Mouse (Mus musculus) heart, embryonic 16.5 days (tissue): ENCODE results near the gene Cmtm1. TPM values are rescaled to one million over a fixed set of nuclear protein-coding genes. Genes with fewer than 3 reads are reported as not detected.
"Not testable (repeated sequence)": the region's sequence is repeated elsewhere in the genome, so short reads cannot be mapped to it uniquely, and the experiment has no call there.

ENCODE experiments used
- ATAC-seq: fragments of 200-750 bp; cut with Nextera tagmentation; replicated peaks from 2 replicates; pipeline ENCODE4 v1.8.0; 2017; ENCODE audit warnings: moderate number of reproducible peaks; ENCODE audit not compliant: insufficient read depth, low FRiP score; ENCODE audit errors: extremely low read depth
- H3K27ac ChIP-seq: fragments of 300-500 bp; sonication (generic); 2 replicates; pipeline ENCODE4 v1.5.1; 2014; ENCODE audit warnings: mild to moderate bottlenecking, low read length, control low read depth, moderate library complexity
- H3K27me3 ChIP-seq: fragments of 300-500 bp; sonication (generic); 2 replicates; pipeline ENCODE4 v1.6.1; 2014; ENCODE audit warnings: low read length, mixed read lengths; ENCODE audit not compliant: control insufficient read depth, insufficient read depth
- H3K36me3 ChIP-seq: fragments of 300-500 bp; sonication (generic); 2 replicates; pipeline ENCODE4 v1.6.1; 2014; ENCODE audit not compliant: control insufficient read depth, insufficient read depth
- H3K4me1 ChIP-seq: fragments of 300-500 bp; sonication (generic); 2 replicates; pipeline ENCODE4 v1.6.1; 2014; ENCODE audit warnings: low read length, mixed read lengths; ENCODE audit not compliant: control insufficient read depth, insufficient read depth
- H3K4me2 ChIP-seq: fragments of 300-500 bp; sonication (generic); 2 replicates; pipeline ENCODE4 v1.6.1; 2014; ENCODE audit warnings: low read depth, mild to moderate bottlenecking, control low read depth, low read length
- H3K4me3 ChIP-seq: fragments of 300-500 bp; sonication (generic); 2 replicates; pipeline ENCODE4 v1.5.1; 2014; ENCODE audit warnings: mild to moderate bottlenecking, control low read depth, low read length
- H3K9ac ChIP-seq: fragments of 300-500 bp; sonication (generic); 2 replicates; pipeline ENCODE4 v1.6.1; 2014; ENCODE audit warnings: low read length, control low read depth
- H3K9me3 ChIP-seq: fragments of 300-500 bp; sonication (generic); replicated peaks from 2 replicates; pipeline ENCODE4 v1.6.1; 2016; ENCODE audit warnings: low read length; ENCODE audit not compliant: control insufficient read depth
- WGBS: fragments of 180-500 bp; shearing (Covaris S2); extraction: QIAGEN DNeasy Blood & Tissue Kit; methylation state at CpG from one replicate; pipeline ENCODE4 v1.1.7; 2014; 5-methylcytosine and 5-hydroxymethylcytosine counted together
- polyA plus RNA-seq: library from polyadenylated mRNA; unstranded; fragments of >200 nt; fragmentation: Nextera tagmentation; extraction: Ambion mirVana; gene quantifications from 2 replicates; pipeline ENCODE4 v1.2.1, GENCODE M21; 2015

The Cmtm1 gene
- not detected in 2 replicates for polyA plus RNA-seq

DNA sequence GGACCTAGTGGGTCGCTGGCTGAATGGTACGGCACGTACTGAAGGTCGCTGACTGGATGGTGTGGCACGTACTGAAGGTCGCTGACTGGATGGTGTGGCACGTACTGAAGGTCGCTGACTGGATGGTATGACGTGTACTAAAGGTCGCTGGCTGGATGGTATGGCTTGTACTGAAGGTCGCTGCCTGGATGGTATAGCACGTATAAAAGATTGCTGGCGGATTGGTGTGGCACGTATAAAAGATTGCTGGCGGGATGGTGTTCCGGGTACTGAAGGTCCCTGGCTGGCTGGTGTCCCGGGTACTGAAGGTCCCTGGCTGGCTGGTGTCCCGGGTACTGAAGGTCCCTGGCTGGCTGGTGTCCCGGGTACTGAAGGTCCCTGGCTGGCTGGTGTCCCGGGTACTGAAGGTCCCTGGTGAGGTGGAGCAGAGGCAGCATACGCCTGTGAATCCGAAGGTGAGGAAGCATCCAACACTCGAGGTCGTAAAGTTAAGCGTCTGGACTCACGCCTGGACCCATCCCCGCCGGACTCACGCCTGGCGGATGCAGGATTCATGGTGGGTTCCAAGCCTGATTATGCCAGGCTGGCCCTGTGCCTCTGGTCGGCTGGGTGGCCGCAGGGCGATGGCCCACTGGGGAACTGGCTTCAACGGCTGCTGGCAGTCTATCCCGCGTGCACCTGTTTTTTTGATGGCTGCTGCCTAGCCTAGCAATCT, at the start of gene Cmtm1, which contains the start of gene Gm45711:
Gene Cmtm1, minus strand, starts transcription at position 705 of the 715 bp plus-strand sequence.
Gene Gm45711, minus strand, starts transcription at position 641 of the 715 bp plus-strand sequence.
- H3K27ac ChIP-seq, H3K27me3 ChIP-seq, H3K4me1 ChIP-seq, H3K9ac ChIP-seq, H3K4me2 ChIP-seq, ATAC-seq, H3K9me3 ChIP-seq, H3K4me3 ChIP-seq, H3K36me3 ChIP-seq: not testable (repeated sequence)
- 75% methylated on average over 36 of the region's 36 CpGs for WGBS

GRCm38 (mm10) chr8:104358637-104359036, 48.7 kb upstream of the Cmtm1 start:
- H3K36me3 ChIP-seq: 0 out of 2 replicates have a peak, but pooled peaks cover 2% of the 10 kb centered on the region
- no peak for ATAC-seq
- WGBS: 80% methylated on average over 3 of the region's 3 CpGs
- H3K4me3 ChIP-seq: no peak overlapping the region
- no peak overlapping the region for H3K27ac ChIP-seq
- no peak overlapping the region for H3K9ac ChIP-seq
- no peaks in the 10 kb centered on the region for H3K9me3 ChIP-seq
- H3K4me2 ChIP-seq: no peak overlapping the region
- H3K27me3 ChIP-seq: no peaks in the 10 kb centered on the region
- H3K4me1 ChIP-seq: peaks cover 3% of the 10 kb centered on the region; the same call in 1 of the 2 replicates

- no peak overlapping the region for H3K4me3 ChIP-seq
- H3K27me3 ChIP-seq: no peaks in the 10 kb centered on the region
- peaks cover 3% of the 10 kb centered on the region; the same call in 1 of the 2 replicates for H3K4me1 ChIP-seq
- H3K27ac ChIP-seq: no peak overlapping the region
- ATAC-seq: no peak
- H3K9me3 ChIP-seq: no peaks in the 10 kb centered on the region
- no peak overlapping the region for H3K4me2 ChIP-seq
- peaks cover 6% of the 10 kb centered on the region; the same call in 1 of the 2 replicates for H3K36me3 ChIP-seq
- H3K9ac ChIP-seq: no peak overlapping the region
- 86% methylated on average over 10 of the region's 10 CpGs for WGBS
Observed at GRCm38 (mm10) chr8:104354504-104354903, 44.6 kb upstream of the Cmtm1 start.

GRCm38 (mm10) chr8:104353186-104353585, 43.2 kb upstream of the Cmtm1 start:
- Histone ChIP-seq H3K36me3 (peaks cover 6% of the 10 kb centered on the region; the same call in 1 of the 2 replicates), H3K9me3 (no peaks in the 10 kb centered on the region), H3K9ac (no peak overlapping the region), H3K4me1 (peaks cover 11% of the 10 kb centered on the region), H3K4me3 (no peak overlapping the region), H3K27me3 (no peaks in the 10 kb centered on the region), H3K4me2 (no peak overlapping the region), H3K27ac (no peak overlapping the region)
- ATAC-seq: no peak; the same call in 1 of the 2 replicates
- WGBS: 56% methylated on average over 5 of the region's 5 CpGs

DNA sequence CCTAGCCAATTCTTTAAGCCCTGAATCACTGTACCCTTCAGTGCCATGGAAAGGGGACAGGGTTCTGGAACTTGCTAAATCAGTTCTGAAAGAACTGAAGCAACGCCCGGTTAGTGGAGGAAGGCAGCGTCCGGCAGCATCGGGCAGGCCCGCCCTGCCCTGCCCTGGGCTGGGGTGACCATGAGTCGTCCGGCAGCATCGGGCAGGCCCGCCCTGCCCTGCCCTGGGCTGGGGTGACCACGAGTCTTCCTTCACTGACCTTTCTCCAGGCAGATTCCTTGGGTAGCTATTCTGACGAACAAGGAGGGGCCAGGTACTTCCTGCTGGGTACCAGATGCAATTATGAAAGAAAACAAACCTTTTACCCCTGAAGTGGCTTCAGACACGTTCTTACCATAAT, 40.1 kb upstream of the Cmtm1 start:
- Histone ChIP-seq H3K4me3 (no peak overlapping the region), H3K27ac (no peak overlapping the region), H3K4me2 (no peak overlapping the region), H3K9me3 (no peaks in the 10 kb centered on the region), H3K9ac (no peak overlapping the region), H3K4me1 (peaks cover 14% of the 10 kb centered on the region), H3K27me3 (no peaks in the 10 kb centered on the region), H3K36me3 (peaks cover 16% of the 10 kb centered on the region)
- WGBS: 79% methylated on average over 13 of the region's 13 CpGs
- ATAC-seq: no peak

GRCm38 (mm10) chr8:104348971-104349370, 39.0 kb upstream of the Cmtm1 start:
- no peak overlapping the region for H3K4me2 ChIP-seq
- H3K4me1 ChIP-seq: peaks cover 14% of the 10 kb centered on the region
- H3K9ac ChIP-seq: no peak overlapping the region
- no peak overlapping the region for H3K4me3 ChIP-seq
- H3K27me3 ChIP-seq: no peaks in the 10 kb centered on the region
- no peak overlapping the region for H3K27ac ChIP-seq
- no peaks in the 10 kb centered on the region for H3K9me3 ChIP-seq
- ATAC-seq: no peak; the same call in 1 of the 2 replicates
- 40% methylated on average over 5 of the region's 5 CpGs for WGBS
- H3K36me3 ChIP-seq: peaks cover 14% of the 10 kb centered on the region

GRCm38 (mm10) chr8:104346706-104347105, 36.8 kb upstream of the Cmtm1 start:
- Histone ChIP-seq H3K4me1 (peaks cover 22% of the 10 kb centered on the region), H3K36me3 (peaks cover 11% of the 10 kb centered on the region), H3K4me3 (no peak overlapping the region), H3K27me3 (no peaks in the 10 kb centered on the region), H3K9me3 (no peaks in the 10 kb centered on the region), H3K4me2 (no peak overlapping the region), H3K9ac (no peak overlapping the region), H3K27ac (peak overlapping the region; percentile 51; the same call in 1 of the 2 replicates)
- no peak for ATAC-seq
- 31% methylated on average over 12 of the region's 12 CpGs for WGBS

GRCm38 (mm10) chr8:104344622-104345021, 34.7 kb upstream of the Cmtm1 start:
- H3K9me3 ChIP-seq: no peaks in the 10 kb centered on the region
- 88% methylated on average over 5 of the region's 5 CpGs for WGBS
- peaks cover 27% of the 10 kb centered on the region for H3K4me1 ChIP-seq
- no peak overlapping the region for H3K4me2 ChIP-seq
- no peak for ATAC-seq
- H3K4me3 ChIP-seq: no peak overlapping the region
- H3K27me3 ChIP-seq: no peaks in the 10 kb centered on the region
- H3K36me3 ChIP-seq: peaks cover 11% of the 10 kb centered on the region
- H3K27ac ChIP-seq: no peak overlapping the region
- no peak overlapping the region for H3K9ac ChIP-seq

GRCm38 (mm10) chr8:104343957-104344356, 34.0 kb upstream of the Cmtm1 start:
- Histone ChIP-seq H3K27ac (no peak overlapping the region), H3K9ac (no peak overlapping the region), H3K4me2 (no peak overlapping the region), H3K4me3 (no peak overlapping the region), H3K36me3 (peaks cover 11% of the 10 kb centered on the region), H3K27me3 (no peaks in the 10 kb centered on the region), H3K9me3 (no peaks in the 10 kb centered on the region), H3K4me1 (peaks cover 29% of the 10 kb centered on the region)
- WGBS: 18% methylated on average over 7 of the region's 7 CpGs
- no peak; the same call in 1 of the 2 replicates for ATAC-seq
